Mouse (Mus musculus) cerebellum, adult (tissue): ENCODE measurements around the gene Grid2.

Experiments used
- ATAC-seq: cut with Nextera tagmentation; 2 replicates; pipeline ENCODE4 v1.9.2; 2017; ENCODE audit warnings: mild to moderate bottlenecking, moderate library complexity, mixed read lengths; ENCODE audit not compliant: insufficient number of reproducible peaks, low FRiP score, low TSS enrichment

The Grid2 gene

GRCm38 (mm10) chr6:64274319-64275114, 1018.8 kb downstream of the Grid2 start:
- no peak for ATAC-seq

DNA sequence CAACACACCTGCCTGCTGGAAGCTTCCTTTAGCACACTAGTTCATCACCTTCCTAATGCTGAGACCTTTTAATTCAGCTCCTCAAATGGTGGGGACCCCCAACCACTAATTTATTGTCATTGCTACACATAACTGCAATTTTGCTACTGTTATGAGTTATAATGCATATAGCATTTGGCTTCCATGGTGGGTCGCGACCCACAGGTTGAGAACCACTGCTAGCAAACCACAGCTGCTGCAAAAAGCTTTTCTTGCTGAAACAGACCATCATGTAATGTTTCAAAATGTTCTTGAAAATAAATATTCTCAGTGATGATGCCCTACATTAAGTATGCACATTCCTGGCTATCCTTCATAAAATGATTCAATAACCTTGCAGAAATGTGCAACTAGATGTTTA, 1024.3 kb downstream of the Grid2 start:
- ATAC-seq = no peak

DNA sequence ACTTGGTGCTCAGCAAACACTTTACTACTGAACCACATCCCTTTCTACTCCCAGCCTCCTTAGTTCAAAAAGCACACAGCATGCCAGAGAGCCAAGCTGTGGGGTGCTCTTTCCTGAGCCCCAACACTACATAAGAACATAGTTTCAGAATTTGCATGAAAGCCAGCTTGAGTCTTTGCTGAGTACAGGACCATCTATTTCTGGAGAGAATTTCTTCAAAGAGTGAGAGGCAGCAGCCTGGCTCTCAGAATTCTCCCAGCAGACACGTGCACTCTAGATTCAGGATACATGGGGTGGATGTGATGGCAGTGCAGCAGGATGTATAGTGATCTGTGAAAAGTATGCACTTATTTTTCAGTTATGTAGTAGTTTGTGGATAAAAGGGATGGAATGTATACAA, 1038.1 kb downstream of the Grid2 start:
- no peak for ATAC-seq

GRCm38 (mm10) chr6:64297633-64298032, 1042.0 kb downstream of the Grid2 start:
- ATAC-seq = peak; percentile 95

GRCm38 (mm10) chr6:64304709-64305476, 1049.2 kb downstream of the Grid2 start:
- ATAC-seq = no peak

GRCm38 (mm10) chr6:64308631-64309030, 1053.0 kb downstream of the Grid2 start:
- ATAC-seq = no peak

- ATAC-seq = no peak
These were observed 1057.5 kb downstream of the Grid2 start for GRCm38 (mm10) chr6:64313132-64313531.

- no peak for ATAC-seq
These were observed 1071.3 kb downstream of the Grid2 start for GRCm38 (mm10) chr6:64326936-64327335.

DNA sequence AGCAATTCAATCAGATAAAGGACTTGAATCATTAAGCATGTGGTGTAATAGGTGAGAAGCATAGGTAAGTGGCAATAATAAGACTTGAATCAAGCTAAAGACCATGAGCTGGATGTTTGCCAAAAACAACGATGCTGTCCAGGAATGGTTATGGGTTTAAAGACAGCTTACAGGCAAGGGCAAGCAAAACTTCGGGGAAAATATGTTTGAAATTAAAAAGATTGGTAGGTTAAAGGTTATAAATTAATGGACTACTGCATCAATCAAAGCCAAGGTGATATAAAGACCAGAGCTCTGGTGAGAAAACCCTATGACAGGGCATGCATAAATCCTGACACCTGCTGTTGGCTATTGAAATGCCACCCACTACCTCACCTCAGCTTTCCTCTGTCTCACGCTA, 1072.2 kb downstream of the Grid2 start:
- ATAC-seq = no peak

DNA sequence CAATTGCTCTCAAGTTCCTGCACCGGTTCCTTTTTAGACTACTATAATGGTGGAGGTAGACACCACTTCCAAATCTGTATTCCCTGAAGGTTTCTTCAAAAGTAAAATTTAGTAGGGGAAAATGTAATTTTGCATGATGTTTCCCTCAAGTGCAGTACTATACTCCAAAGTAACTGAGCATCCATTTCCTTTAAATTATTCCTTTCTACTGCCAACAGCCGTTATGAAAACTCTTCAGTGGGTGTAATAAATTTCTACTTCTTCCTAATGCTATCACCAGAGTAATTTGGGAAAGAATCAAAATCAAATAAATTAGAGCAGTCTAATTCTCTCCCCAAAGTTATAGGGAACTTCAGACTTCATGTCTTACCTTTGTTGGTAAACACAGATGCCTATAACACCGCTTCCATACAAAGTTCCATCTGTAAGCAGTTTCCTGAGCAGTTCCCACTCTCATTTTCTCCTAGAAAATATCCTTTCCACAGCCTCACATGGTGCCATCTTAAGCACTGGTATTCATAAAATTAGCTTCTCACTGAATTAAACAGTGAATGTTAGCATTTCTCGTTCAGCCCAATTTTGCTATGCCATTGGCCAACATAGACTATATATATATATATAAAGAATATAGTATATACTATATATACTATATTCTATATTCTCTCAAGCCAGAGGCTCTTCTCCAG, 1142.9 kb downstream of the Grid2 start:
- no peak for ATAC-seq

GRCm38 (mm10) chr6:64427658-64428057, 1172.0 kb downstream of the Grid2 start:
- ATAC-seq = no peak

- no peak for ATAC-seq
These were observed 1173.2 kb downstream of the Grid2 start for GRCm38 (mm10) chr6:64428898-64429297.

DNA sequence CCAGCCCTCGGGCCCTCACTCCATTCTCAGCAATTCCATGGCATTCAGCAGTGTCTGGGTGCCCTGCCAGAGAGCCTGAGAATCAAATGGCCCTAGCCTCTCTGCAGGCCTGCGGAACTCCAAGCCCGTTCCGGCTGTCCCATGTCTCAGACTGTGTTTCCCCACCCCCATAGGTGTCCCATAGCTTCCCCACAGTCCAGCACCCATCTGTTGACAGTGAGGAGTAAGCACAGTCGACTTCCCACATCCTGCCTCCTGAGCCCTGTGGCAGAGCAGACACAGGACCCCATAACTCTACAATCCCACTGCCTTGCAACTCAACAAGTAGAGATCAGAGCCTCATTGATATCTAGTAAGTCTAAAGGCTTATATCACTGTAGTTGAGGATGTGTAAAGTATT, 1192.5 kb downstream of the Grid2 start:
- ATAC-seq = 0 out of 2 replicates have a peak, but pooled peaks have one; percentile 26

GRCm38 (mm10) chr6:64448864-64449355, 1193.2 kb downstream of the Grid2 start:
- no peak for ATAC-seq

GRCm38 (mm10) chr6:64450770-64451169, 1195.1 kb downstream of the Grid2 start:
- ATAC-seq = no peak

DNA sequence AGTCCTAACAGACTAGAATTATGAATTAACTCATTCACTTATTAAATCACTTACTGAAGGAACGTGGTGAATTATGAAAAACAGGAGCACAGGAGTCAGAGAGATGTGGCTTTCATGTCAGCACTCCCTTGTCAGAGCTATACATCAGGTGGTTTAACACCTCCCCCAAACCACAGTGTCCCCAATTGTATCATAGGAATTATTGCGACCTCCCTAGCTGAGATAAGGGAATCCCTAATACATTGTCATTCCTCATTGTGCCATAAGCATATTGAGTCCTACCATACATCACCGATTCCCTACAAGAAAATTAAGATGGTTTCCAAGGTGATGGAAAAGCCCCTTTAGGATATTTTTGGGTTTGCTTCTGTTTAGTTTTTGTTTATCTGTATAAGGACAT, 1224.2 kb downstream of the Grid2 start:
- ATAC-seq = no peak

DNA sequence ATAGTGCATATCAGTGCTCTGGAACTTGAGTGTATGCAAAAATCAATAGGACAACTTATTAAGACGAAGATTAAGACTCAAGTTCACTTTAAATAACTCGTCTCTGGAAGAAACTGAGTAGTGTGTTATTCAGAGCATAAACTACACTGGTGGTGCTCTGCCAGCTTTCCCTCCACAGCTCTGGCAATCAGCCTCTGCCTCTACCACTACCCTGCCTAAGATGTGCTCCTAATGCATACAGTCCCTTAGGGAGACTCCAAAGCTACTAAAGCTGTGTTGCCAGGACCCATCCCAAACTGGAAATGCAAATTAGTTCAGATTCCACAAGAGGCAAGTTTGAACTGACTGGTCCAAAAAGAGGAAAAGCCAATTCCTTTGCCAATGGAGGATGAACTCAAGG, 1224.9 kb downstream of the Grid2 start:
- no peak for ATAC-seq

- no peak for ATAC-seq
These were observed 1234.8 kb downstream of the Grid2 start for GRCm38 (mm10) chr6:64490313-64491067.

GRCm38 (mm10) chr6:64504394-64504793, 1248.7 kb downstream of the Grid2 start:
- no peak for ATAC-seq

DNA sequence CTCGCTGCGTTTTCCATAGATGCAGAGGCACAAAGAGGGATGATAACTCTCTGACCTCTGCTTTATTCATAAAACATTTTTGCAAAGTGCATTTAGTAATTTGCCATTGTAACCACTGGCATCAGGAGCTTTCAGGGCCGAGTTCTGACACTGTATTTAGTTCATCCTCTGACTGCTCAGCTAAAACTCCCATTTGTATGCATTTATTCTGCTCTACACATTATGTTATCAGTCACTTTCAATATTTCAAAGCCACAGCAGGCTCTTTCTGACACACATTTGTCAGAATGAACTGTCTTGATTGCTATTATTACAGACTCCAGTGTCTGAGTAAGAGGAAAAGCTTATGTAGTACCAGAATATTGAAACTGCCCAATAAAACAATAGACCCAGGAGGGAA, 1286.5 kb downstream of the Grid2 start:
- no peak for ATAC-seq
